Mouse (Mus musculus): ENCODE results near the gene Ears2. TPM values are rescaled to one million over a fixed set of nuclear protein-coding genes. Genes with fewer than 3 reads are reported as not detected.

Ears2 gene
- polyA plus RNA-seq, 1 experiment = 10.9 TPM

- TF ChIP-seq GATA1 (IDR thresholded peaks at IDR 0.05; ENCODE audit: low read length) = no peak
Measured at GRCm38 (mm10) chr7:122000396-122000795, 66.7 kb downstream of the Ears2 start.

DNA sequence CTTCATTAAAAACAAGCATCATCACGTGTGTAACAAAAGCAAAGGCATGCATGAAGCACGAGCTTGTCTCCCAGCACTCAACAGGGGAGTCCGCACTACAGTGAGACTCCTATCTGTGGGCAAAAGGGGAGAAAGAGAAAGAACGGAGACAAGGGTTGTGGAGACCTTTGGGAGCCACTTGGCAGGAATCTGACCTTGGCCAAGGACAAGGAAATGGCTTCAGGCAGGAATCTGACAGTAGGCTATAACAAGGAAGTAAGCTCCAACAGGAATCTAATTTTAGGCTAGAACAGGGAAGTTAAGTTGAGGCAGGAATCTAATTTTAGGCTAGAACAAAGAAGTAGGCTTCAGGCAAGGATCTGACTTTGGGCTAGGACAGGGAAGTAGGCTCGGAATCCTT is 71.1 kb downstream of the Ears2 start:
- TF ChIP-seq GATA1 (IDR thresholded peaks at IDR 0.05; ENCODE audit: low read length) = no peak

Other genes starting within 250 kb of the Ears2 start
- gene Scnn1b, start 202.2 kb downstream of the Ears2 start, polyA plus RNA-seq (2012) = 0.02 TPM in 1 of 2 replicates, not detected in the other
- 10.2 and 13.0 TPM in 2 replicates for gene Cog7, start 85.6 kb downstream of the Ears2 start, polyA plus RNA-seq (2012)
- 235 and 253 TPM in 2 replicates for gene Gga2, start 46.0 kb downstream of the Ears2 start, polyA plus RNA-seq (2012)
- gene Ubfd1, start 88 bp downstream of the Ears2 start, polyA plus RNA-seq (2012) = 26.4 and 29.9 TPM in 2 replicates
- 1,652 and 2,549 TPM in 2 replicates for gene Ndufab1, start 34.6 kb upstream of the Ears2 start, polyA plus RNA-seq (2012)
- gene Palb2, start 65.7 kb upstream of the Ears2 start, polyA plus RNA-seq (2012) = 3.8 and 4.8 TPM in 2 replicates
- 3.7 and 4.1 TPM in 2 replicates for gene Dctn5, start 65.8 kb upstream of the Ears2 start, polyA plus RNA-seq (2012)
- 105 and 122 TPM in 2 replicates for gene Plk1, start 92.2 kb upstream of the Ears2 start, polyA plus RNA-seq (2012)
- gene Ern2, start 118.9 kb upstream of the Ears2 start, polyA plus RNA-seq (2012) = not detected in 2 replicates
- gene Chp2, start 152.2 kb upstream of the Ears2 start, polyA plus RNA-seq (2012) = not detected in 2 replicates
- gene Prkcb, start 221.5 kb upstream of the Ears2 start, polyA plus RNA-seq (2012) = not detected in 2 replicates

All from G1E-ER4 (cell line).